Mouse (Mus musculus) heart, embryonic 16.5 days (tissue): ENCODE measurements around the gene Gja10. TPM values are rescaled to one million over a fixed set of nuclear protein-coding genes. Genes with fewer than 3 reads are reported as not detected.

Source experiments
- ATAC-seq: fragments of 200-750 bp; cut with Nextera tagmentation; replicated peaks from 2 replicates; pipeline ENCODE4 v1.8.0; 2017; ENCODE audit warnings: moderate number of reproducible peaks; ENCODE audit not compliant: insufficient read depth, low FRiP score; ENCODE audit errors: extremely low read depth
- H3K27ac ChIP-seq: fragments of 300-500 bp; sonication (generic); 2 replicates; pipeline ENCODE4 v1.5.1; 2014; ENCODE audit warnings: mild to moderate bottlenecking, low read length, control low read depth, moderate library complexity
- H3K27me3 ChIP-seq: fragments of 300-500 bp; sonication (generic); 2 replicates; pipeline ENCODE4 v1.6.1; 2014; ENCODE audit warnings: low read length, mixed read lengths; ENCODE audit not compliant: control insufficient read depth, insufficient read depth
- H3K36me3 ChIP-seq: fragments of 300-500 bp; sonication (generic); 2 replicates; pipeline ENCODE4 v1.6.1; 2014; ENCODE audit not compliant: control insufficient read depth, insufficient read depth
- H3K4me1 ChIP-seq: fragments of 300-500 bp; sonication (generic); 2 replicates; pipeline ENCODE4 v1.6.1; 2014; ENCODE audit warnings: low read length, mixed read lengths; ENCODE audit not compliant: control insufficient read depth, insufficient read depth
- H3K4me2 ChIP-seq: fragments of 300-500 bp; sonication (generic); 2 replicates; pipeline ENCODE4 v1.6.1; 2014; ENCODE audit warnings: low read depth, mild to moderate bottlenecking, control low read depth, low read length
- H3K4me3 ChIP-seq: fragments of 300-500 bp; sonication (generic); 2 replicates; pipeline ENCODE4 v1.5.1; 2014; ENCODE audit warnings: mild to moderate bottlenecking, control low read depth, low read length
- H3K9ac ChIP-seq: fragments of 300-500 bp; sonication (generic); 2 replicates; pipeline ENCODE4 v1.6.1; 2014; ENCODE audit warnings: low read length, control low read depth
- H3K9me3 ChIP-seq: fragments of 300-500 bp; sonication (generic); replicated peaks from 2 replicates; pipeline ENCODE4 v1.6.1; 2016; ENCODE audit warnings: low read length; ENCODE audit not compliant: control insufficient read depth
- WGBS: fragments of 180-500 bp; shearing (Covaris S2); extraction: QIAGEN DNeasy Blood & Tissue Kit; methylation state at CpG from one replicate; pipeline ENCODE4 v1.1.7; 2014; 5-methylcytosine and 5-hydroxymethylcytosine counted together
- polyA plus RNA-seq: library from polyadenylated mRNA; unstranded; fragments of >200 nt; fragmentation: Nextera tagmentation; extraction: Ambion mirVana; gene quantifications from 2 replicates; pipeline ENCODE4 v1.2.1, GENCODE M21; 2015

The Gja10 gene
- polyA plus RNA-seq, 1 experiment from 2014 or later, result not detected

DNA sequence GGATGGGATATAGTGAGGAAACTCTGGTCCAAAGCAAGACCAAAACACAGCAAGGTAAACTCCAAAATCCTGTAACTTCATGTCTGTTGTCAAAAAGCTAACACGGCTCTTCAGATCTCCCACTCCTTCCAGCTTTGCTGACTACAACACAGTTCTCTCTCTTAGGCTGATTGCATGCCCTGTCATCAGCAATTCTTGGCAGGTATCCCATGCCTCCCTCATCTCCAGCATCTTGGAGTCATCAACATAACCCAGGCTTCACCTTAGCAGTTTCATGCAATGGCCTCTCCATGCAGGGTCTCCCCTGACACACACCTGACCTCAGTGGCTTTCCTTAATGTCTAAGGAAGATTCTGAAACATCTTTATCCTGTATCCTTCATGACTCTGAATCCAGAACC lies 53.4 kb downstream of the Gja10 start:
- Histone ChIP-seq H3K4me3 (no peak overlapping the region), H3K4me2 (no peak overlapping the region), H3K9me3 (no peaks in the 10 kb centered on the region), H3K27me3 (no peaks in the 10 kb centered on the region), H3K9ac (no peak overlapping the region), H3K4me1 (no peaks in the 10 kb centered on the region), H3K36me3 (no peaks in the 10 kb centered on the region), H3K27ac (no peak overlapping the region)
- 67% methylated on average over 1 of the region's 1 CpGs for WGBS
- ATAC-seq, result no peak

Other genes starting within 250 kb of the Gja10 start
- gene Casp8ap2, start 12.7 kb upstream of the Gja10 start, polyA plus RNA-seq, result 30.2 and 31.8 TPM in 2 replicates
- 7.6 and 8.3 TPM in 2 replicates for gene Mdn1, start 54.4 kb upstream of the Gja10 start, polyA plus RNA-seq
- gene Lyrm2, start 197.5 kb upstream of the Gja10 start, polyA plus RNA-seq, result 107 and 109 TPM in 2 replicates